Mouse (Mus musculus) embryonic fibroblast, embryonic 13.5 days (primary cell): ENCODE measurements around the gene Ift140. TPM values are rescaled to one million over a fixed set of nuclear protein-coding genes. Genes with fewer than 3 reads are reported as not detected.
"Not testable (repeated sequence)": the region's sequence is repeated elsewhere in the genome, so short reads cannot be mapped to it uniquely, and the experiment has no call there.

Experiments used
- H3K27ac ChIP-seq: 2 replicates; pipeline ENCODE4 v1.5.1; 2012; ENCODE audit warnings: low read length, control low read depth, inconsistent platforms; ENCODE audit not compliant: insufficient read depth
- H3K4me1 ChIP-seq: 2 replicates; pipeline ENCODE4 v1.6.1; 2011; ENCODE audit warnings: low read length; ENCODE audit not compliant: control insufficient read depth, insufficient read depth
- H3K4me3 ChIP-seq: 2 replicates; pipeline ENCODE4 v1.5.1; 2011; ENCODE audit warnings: mild to moderate bottlenecking, control low read depth, low read length; ENCODE audit not compliant: insufficient read depth
- CTCF ChIP-seq: IDR thresholded peaks from 2 replicates; pipeline ENCODE4 v1.5.1; 2011; ENCODE audit warnings: mild to moderate bottlenecking, control low read depth, low read length, moderate library complexity, borderline replicate concordance; ENCODE audit not compliant: insufficient read depth
- POLR2A ChIP-seq: IDR thresholded peaks from 2 replicates; pipeline ENCODE4 v1.6.1; 2011; ENCODE audit warnings: low read depth, mild to moderate bottlenecking, control low read depth, low read length, moderate library complexity
- polyA plus RNA-seq: library from polyadenylated mRNA; stranded (reverse); fragments of >200 nt; gene quantifications from 2 replicates; pipeline ENCODE4 v1.2.4, GENCODE M21; 2011; ENCODE audit warnings: low read depth; ENCODE audit not compliant: missing spikeins, insufficient read length

The Ift140 gene
- polyA plus RNA-seq, 1 experiment, result 17.8 TPM

GRCm38 (mm10) chr17:25114908-25115645 lies 99.2 kb downstream of the Ift140 start:
- TF ChIP-seq POLR2A (no peak), CTCF (no peak)

DNA sequence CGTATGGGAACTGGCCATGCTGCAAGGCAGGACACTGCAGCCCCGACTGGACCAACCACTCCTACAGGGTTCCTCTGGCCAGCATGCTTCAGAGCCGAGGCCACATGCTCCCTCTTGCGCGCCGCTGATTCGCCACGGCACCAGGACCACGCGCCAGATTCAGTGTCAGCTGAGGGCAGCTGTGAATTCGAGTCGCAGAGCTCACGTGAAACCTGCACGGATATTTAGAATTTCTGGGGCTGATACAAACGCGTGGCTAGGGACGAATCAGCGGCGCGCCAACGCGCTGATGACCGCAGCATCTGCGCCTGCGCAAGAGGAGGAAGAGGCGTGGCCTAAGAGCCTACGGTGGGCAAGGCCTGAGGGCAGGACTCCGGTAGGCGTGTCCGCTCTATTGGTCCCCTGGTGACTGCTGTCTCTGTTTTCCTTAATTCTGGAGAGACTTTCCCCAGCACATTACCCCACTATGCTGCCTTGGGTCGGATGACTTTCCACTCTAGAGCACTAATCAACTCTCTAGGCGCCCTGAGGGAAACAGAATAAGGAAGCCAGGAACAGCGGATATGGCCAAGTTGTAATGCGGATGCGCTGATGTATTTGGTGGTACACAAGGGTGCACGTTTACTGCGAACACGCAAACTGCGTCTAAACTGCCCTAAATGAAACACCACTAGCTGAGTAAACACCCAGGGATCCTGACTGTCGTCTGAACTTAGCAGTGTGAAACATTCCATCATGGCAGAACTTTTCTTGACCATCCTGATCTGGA lies 100.0 kb downstream of the Ift140 start, which contains the start of gene Telo2:
Telo2 (minus strand) TSS at position 304 of the 769 bp plus-strand sequence.
- H3K27ac ChIP-seq, result peak within 1 kb of the TSS; percentile 63
- 0 out of 2 replicates have a peak, but pooled peaks cover 2% of the 10 kb centered on the region for H3K4me1 ChIP-seq
- TF ChIP-seq CTCF (no peak), POLR2A (peak; percentile 58)
- H3K4me3 ChIP-seq, result peak within 1 kb of the TSS; percentile 45

More at GRCm38 (mm10) chr17:25114908-25115645, 99.2 kb downstream of the Ift140 start:
- H3K4me3 ChIP-seq, result peak overlapping the region; percentile 45
- peak overlapping the region; percentile 63 for H3K27ac ChIP-seq
- H3K4me1 ChIP-seq, result 0 out of 2 replicates have a peak, but pooled peaks cover 2% of the 10 kb centered on the region

GRCm38 (mm10) chr17:25117263-25117662 lies 101.4 kb downstream of the Ift140 start:
- 0 out of 2 replicates have a peak, but pooled peaks cover 2% of the 10 kb centered on the region for H3K4me1 ChIP-seq
- TF ChIP-seq POLR2A (no peak), CTCF (no peak)
- H3K4me3 ChIP-seq, result no peak overlapping the region
- H3K27ac ChIP-seq, result no peak overlapping the region

DNA sequence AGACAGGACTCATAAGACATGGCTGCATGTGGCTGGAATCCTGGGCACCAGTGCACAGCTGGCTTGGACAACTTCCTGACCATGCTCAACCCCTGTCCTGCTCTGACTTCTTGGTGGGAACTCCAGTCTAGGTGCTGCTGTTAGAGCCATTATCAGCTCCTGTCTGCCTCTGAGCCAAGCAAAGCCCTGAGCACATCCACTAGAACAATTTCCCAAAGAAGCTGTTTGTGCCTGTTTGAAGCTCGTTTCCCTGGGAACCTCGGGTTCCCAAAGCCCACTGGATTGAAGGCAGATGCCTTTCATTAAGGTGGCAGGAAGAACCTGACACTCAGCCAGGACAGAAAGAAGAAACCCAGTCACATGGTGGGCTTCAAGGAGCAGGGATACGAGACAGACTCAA lies 104.5 kb downstream of the Ift140 start, which contains the start of gene Ptx4:
Ptx4 (plus strand) TSS at position 355 of the 400 bp plus-strand sequence.
- TF ChIP-seq POLR2A (no peak), CTCF (no peak)
- Histone ChIP-seq H3K4me3 (no peak within 1 kb of the TSS), H3K27ac (no peak within 1 kb of the TSS), H3K4me1 (0 out of 2 replicates have a peak, but pooled peaks cover 2% of the 10 kb centered on the region)

DNA sequence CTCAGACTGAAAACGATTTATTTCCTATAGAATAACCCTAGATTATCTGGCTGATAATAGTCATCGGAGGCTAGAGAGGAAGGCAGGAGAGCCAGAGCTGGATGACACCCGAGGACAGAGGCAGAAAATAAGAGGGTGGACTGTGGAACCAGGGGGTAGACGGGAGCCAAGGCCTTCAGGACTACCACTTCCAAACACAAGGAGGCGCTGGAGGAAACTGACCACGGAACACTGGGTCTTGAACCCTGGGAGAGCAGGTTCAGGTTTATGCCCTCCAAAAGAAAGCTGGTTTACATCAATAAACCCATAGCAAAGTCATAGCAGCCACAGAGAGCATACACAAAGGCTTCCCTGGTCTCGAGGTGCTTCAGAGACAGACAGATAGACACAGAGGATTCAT lies 108.1 kb downstream of the Ift140 start:
- Histone ChIP-seq H3K27ac (no peak overlapping the region), H3K4me3 (no peak overlapping the region), H3K4me1 (no peaks in the 10 kb centered on the region)
- no peak for TF ChIP-seq POLR2A
- TF ChIP-seq CTCF, result no peak

DNA sequence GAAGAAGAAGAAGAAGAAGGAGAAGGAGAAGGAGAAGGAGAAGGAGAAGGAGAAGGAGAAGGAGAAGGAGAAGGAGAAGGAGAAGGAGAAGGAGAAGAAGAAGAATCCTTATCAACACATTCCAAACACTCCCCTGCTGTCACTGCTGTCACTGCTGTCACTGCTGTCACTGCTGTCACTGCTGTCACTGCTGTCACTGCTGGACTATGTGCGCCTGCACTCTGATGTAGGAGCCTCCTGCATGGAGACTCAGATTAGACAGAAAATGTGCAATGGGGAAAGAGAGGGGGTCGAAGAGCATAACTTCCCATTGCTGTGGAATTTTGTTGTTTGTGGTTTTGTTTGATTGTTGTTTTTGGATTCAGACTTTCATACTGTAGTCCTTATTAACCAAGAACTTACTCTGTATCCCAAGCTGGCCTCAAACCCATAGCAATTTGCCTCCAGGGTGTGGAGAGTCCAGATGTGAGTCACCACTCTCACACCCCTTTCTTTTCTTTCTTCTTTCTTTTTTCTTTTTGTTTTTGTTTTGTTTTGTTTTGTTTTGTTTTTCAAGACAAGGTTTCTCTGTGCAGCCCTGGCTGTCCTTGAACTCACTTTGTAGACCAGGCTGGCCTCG lies 109.7 kb downstream of the Ift140 start:
- H3K4me3 ChIP-seq, H3K4me1 ChIP-seq, H3K27ac ChIP-seq: not testable (repeated sequence)

- no peaks in the 10 kb centered on the region for H3K4me1 ChIP-seq
- no peak overlapping the region for H3K27ac ChIP-seq
- H3K4me3 ChIP-seq, result no peak overlapping the region
- no peak for TF ChIP-seq POLR2A
- TF ChIP-seq CTCF, result no peak
Measured at GRCm38 (mm10) chr17:25127079-25127478, 111.2 kb downstream of the Ift140 start.

GRCm38 (mm10) chr17:25127681-25128080 lies 111.8 kb downstream of the Ift140 start:
- no peak for TF ChIP-seq CTCF
- TF ChIP-seq POLR2A, result no peak
- Histone ChIP-seq H3K27ac (no peak overlapping the region), H3K4me1 (no peaks in the 10 kb centered on the region), H3K4me3 (no peak overlapping the region)

- peaks cover 4% of the 10 kb centered on the region for H3K4me1 ChIP-seq
- H3K27ac ChIP-seq, result no peak overlapping the region
- no peak for TF ChIP-seq CTCF
- no peak for TF ChIP-seq POLR2A
- no peak overlapping the region for H3K4me3 ChIP-seq
Measured at GRCm38 (mm10) chr17:25130060-25130459, 114.2 kb downstream of the Ift140 start.
